8 mouse cellular contexts compared by ENCODE assay signal in genomic region chr10:91081959-91082507, GRCm38 (mm10). TPM values are rescaled to one million over a fixed set of nuclear protein-coding genes. Genes with fewer than 3 reads are reported as not detected.
DNase-seq lines count a peak whose midpoint lies in the region; ATAC-seq and TF ChIP-seq lines count a peak whose summit lies in the region.

No protein-coding gene starts in this region.

- no peaks in the 10 kb centered on the region for H3K9me3 ChIP-seq in kidney, embryonic 14.5 days (ENCODE audit: control insufficient read depth, low read length)
- no peaks in the 10 kb centered on the region for H3K9me3 ChIP-seq in heart, embryonic 16.5 days (replicated peaks; ENCODE audit: control insufficient read depth, low read length)
- no peaks in the 10 kb centered on the region for H3K9me3 ChIP-seq in lung, embryonic 14.5 days (ENCODE audit: low read depth, low read length)

- under 1% methylated on average over 27 of the region's 27 CpGs for WGBS in kidney, embryonic 14.5 days
- WGBS in heart, embryonic 16.5 days: under 1% methylated on average over 27 of the region's 27 CpGs
- WGBS in lung, embryonic 14.5 days: under 1% methylated on average over 27 of the region's 27 CpGs

- ATAC-seq in kidney, embryonic 14.5 days (ENCODE audit: low FRiP score, low TSS enrichment): no peak; the same call in 1 of the 2 replicates
- peak; percentile 4; the same call in 1 of the 2 replicates for ATAC-seq in heart, embryonic 16.5 days (replicated peaks; ENCODE audit: extremely low read depth, insufficient read depth, low FRiP score)
- ATAC-seq in lung, embryonic 14.5 days (ENCODE audit: insufficient read depth): no peak; the same call in 1 of the 2 replicates

- DNase-seq in kidney, postnatal 4 days: no peak
- DNase-seq in c-Kit-negative CD71-positive TER-119-positive erythroid progenitor cells, embryonic 14.5 days (ENCODE audit: low read depth, low spot score): peak; percentile 26
- peak; percentile 60 for DNase-seq in lung, embryonic 14.5 days
- DNase-seq in splenic B cell, adult 2 months (ENCODE audit: low read depth, low spot score): peak; percentile 32
- DNase-seq in left cerebral cortex, postnatal 10 days (ENCODE audit: extremely low spot score in 1 of 2, low spot score in 2 of 2): no peak
- DNase-seq in left cerebral cortex, postnatal 14 days (ENCODE audit: low spot score in 2 of 2): no peak

- peak overlapping the region; percentile 78 for H3K4me3 ChIP-seq in kidney, embryonic 14.5 days (ENCODE audit: low read length)
- H3K4me3 ChIP-seq in heart, embryonic 16.5 days (ENCODE audit: low read length): peak overlapping the region; percentile 77
- peak overlapping the region; percentile 95 for H3K4me3 ChIP-seq in lung, embryonic 14.5 days (ENCODE audit: low read depth, low read length)

- no peaks in the 10 kb centered on the region for H3K27me3 ChIP-seq in kidney, embryonic 14.5 days (ENCODE audit: control insufficient read depth, insufficient read depth, low read length)
- no peaks in the 10 kb centered on the region for H3K27me3 ChIP-seq in heart, embryonic 16.5 days (ENCODE audit: control insufficient read depth, insufficient read depth, low read length)
- H3K27me3 ChIP-seq in lung, embryonic 14.5 days (ENCODE audit: insufficient read depth, low read length): no peaks in the 10 kb centered on the region
- no peaks in the 10 kb centered on the region for H3K27me3 ChIP-seq in splenic B cell, adult 2 months (ENCODE audit: control insufficient read depth, insufficient read depth, low read length, poor library complexity, severe bottlenecking)

- H3K4me2 ChIP-seq in kidney, embryonic 14.5 days (replicated peaks; ENCODE audit: low read depth, low read length): peak overlapping the region; percentile 42
- H3K4me2 ChIP-seq in heart, embryonic 16.5 days (ENCODE audit: low read depth, low read length): peak overlapping the region; percentile 64
- peak overlapping the region; percentile 78 for H3K4me2 ChIP-seq in lung, embryonic 14.5 days

- peak overlapping the region; percentile 78 for H3K27ac ChIP-seq in kidney, embryonic 14.5 days (ENCODE audit: low read depth, low read length)
- H3K27ac ChIP-seq in heart, embryonic 16.5 days (ENCODE audit: low read length): peak overlapping the region; percentile 82
- peak overlapping the region; percentile 84 for H3K27ac ChIP-seq in lung, embryonic 14.5 days (ENCODE audit: low read depth)

- no peak for TF ChIP-seq CTCF in lung, embryonic 14.5 days (IDR thresholded peaks at IDR 0.05; ENCODE audit: low read depth)

- peak overlapping the region; percentile 84 for H3K9ac ChIP-seq in kidney, embryonic 14.5 days (ENCODE audit: low read depth, low read length)
- H3K9ac ChIP-seq in heart, embryonic 16.5 days (ENCODE audit: low read length): peak overlapping the region; percentile 82
- peak overlapping the region; percentile 85 for H3K9ac ChIP-seq in lung, embryonic 14.5 days

- H3K4me1 ChIP-seq in kidney, embryonic 14.5 days (ENCODE audit: control insufficient read depth, insufficient read depth, low read length): no peaks in the 10 kb centered on the region
- H3K4me1 ChIP-seq in heart, embryonic 16.5 days (ENCODE audit: control insufficient read depth, insufficient read depth, low read length): peaks cover 7% of the 10 kb centered on the region; the same call in 1 of the 2 replicates
- no peaks in the 10 kb centered on the region for H3K4me1 ChIP-seq in lung, embryonic 14.5 days (ENCODE audit: insufficient read depth)

- H3K36me3 ChIP-seq in kidney, embryonic 14.5 days (ENCODE audit: control insufficient read depth, insufficient read depth, low read length): peaks cover 8% of the 10 kb centered on the region; the same call in 1 of the 2 replicates
- H3K36me3 ChIP-seq in heart, embryonic 16.5 days (ENCODE audit: control insufficient read depth, insufficient read depth): peaks cover 9% of the 10 kb centered on the region
- peaks cover 20% of the 10 kb centered on the region for H3K36me3 ChIP-seq in lung, embryonic 14.5 days (ENCODE audit: insufficient read depth)
- H3K36me3 ChIP-seq in splenic B cell, adult 2 months (ENCODE audit: control insufficient read depth, insufficient read depth, low read length, poor library complexity, severe bottlenecking): no peaks in the 10 kb centered on the region

- intact Hi-C loops in left cerebral cortex, postnatal 10 days (cut with DNase I): loop anchor here (5.0 kb wide), 1 partner anchor 40 kb away; the partner anchor contains the start of gene Slc25a3
- intact Hi-C loops in left cerebral cortex, postnatal 14 days (cut with DNase I): loop anchor here (2.0 kb wide), 1 partner anchor 41 kb away; no protein-coding TSS in a partner anchor

RNA-seq across cellular contexts. Expression of gene Apaf1, which starts 0.5 kb away (rescaled TPM):
- polyA plus RNA-seq in kidney, embryonic 14.5 days (2014; fragmentation: Nextera tagmentation; extraction: Ambion mirVana): 17.8 and 26.2 TPM in 2 replicates
- 8.5 and 9.8 TPM in 2 replicates for polyA plus RNA-seq in heart, embryonic 16.5 days (2015; fragmentation: Nextera tagmentation; extraction: Ambion mirVana)
- 26.9 and 27.1 TPM in 2 replicates for polyA plus RNA-seq in lung, embryonic 14.5 days (2014; fragmentation: Nextera tagmentation; extraction: Ambion mirVana)
- 10 to 100 TPM; 18.2 to 19.3 TPM for total RNA-seq in left cerebral cortex, postnatal 10 days (2021)
- total RNA-seq in left cerebral cortex, postnatal 14 days (2021): 10 to 100 TPM; 15.8 to 16.1 TPM

RNA-seq across cellular contexts. Expression of gene Ikbip, which starts 0.7 kb away (rescaled TPM):
- 37.9 and 39.6 TPM in 2 replicates for polyA plus RNA-seq in kidney, embryonic 14.5 days (2014; fragmentation: Nextera tagmentation; extraction: Ambion mirVana)
- polyA plus RNA-seq in heart, embryonic 16.5 days (2015; fragmentation: Nextera tagmentation; extraction: Ambion mirVana): 31.6 and 39.3 TPM in 2 replicates
- 48.8 and 51.4 TPM in 2 replicates for polyA plus RNA-seq in lung, embryonic 14.5 days (2014; fragmentation: Nextera tagmentation; extraction: Ambion mirVana)
- 10 to 100 TPM; 10.7 TPM for total RNA-seq in left cerebral cortex, postnatal 10 days (2021)
- 10 to 100 TPM; 10.1 to 12.2 TPM for total RNA-seq in left cerebral cortex, postnatal 14 days (2021)

RNA-seq across cellular contexts. Expression of gene Slc25a3, which starts 41.8 kb away (rescaled TPM):
- polyA plus RNA-seq in kidney, embryonic 14.5 days (2014; fragmentation: Nextera tagmentation; extraction: Ambion mirVana): 544 and 625 TPM in 2 replicates
- 1,186 and 1,208 TPM in 2 replicates for polyA plus RNA-seq in heart, embryonic 16.5 days (2015; fragmentation: Nextera tagmentation; extraction: Ambion mirVana)
- polyA plus RNA-seq in lung, embryonic 14.5 days (2014; fragmentation: Nextera tagmentation; extraction: Ambion mirVana): 470 and 474 TPM in 2 replicates
- 100 to 1,000 TPM; 550 to 584 TPM for total RNA-seq in left cerebral cortex, postnatal 10 days (2021)
- total RNA-seq in left cerebral cortex, postnatal 14 days (2021): 100 to 1,000 TPM; 590 to 599 TPM

Comparison
In these comparisons a context has a peak if more than half of its experiments do, and no peak if none do; other contexts are left out.
1. DNase-seq: peak in c-Kit-negative CD71-positive TER-119-positive erythroid progenitor cells, embryonic 14.5 days (single experiment), lung, embryonic 14.5 days (single experiment) and splenic B cell, adult 2 months (single experiment); none in kidney, postnatal 4 days (0 of 2), left cerebral cortex, postnatal 10 days (0 of 2) and left cerebral cortex, postnatal 14 days (0 of 2).
2. Peak in every context shown above with its lines, with median percentiles within 50 percentile points of each other: H3K27ac ChIP-seq, H3K4me2 ChIP-seq, H3K4me3 ChIP-seq and H3K9ac ChIP-seq.